Mouse (Mus musculus): ENCODE measurements at regions not wholly inside any gene's neighbourhood (a gene's known extent, or its start where the extent isn't known, plus 50 kb on each side); places are given as distances from the start of the nearest gene placed in this dataset.
"Not testable (repeated sequence)": the region's sequence is repeated elsewhere in the genome, so short reads cannot be mapped to it uniquely, and the experiment has no call there.

DNA sequence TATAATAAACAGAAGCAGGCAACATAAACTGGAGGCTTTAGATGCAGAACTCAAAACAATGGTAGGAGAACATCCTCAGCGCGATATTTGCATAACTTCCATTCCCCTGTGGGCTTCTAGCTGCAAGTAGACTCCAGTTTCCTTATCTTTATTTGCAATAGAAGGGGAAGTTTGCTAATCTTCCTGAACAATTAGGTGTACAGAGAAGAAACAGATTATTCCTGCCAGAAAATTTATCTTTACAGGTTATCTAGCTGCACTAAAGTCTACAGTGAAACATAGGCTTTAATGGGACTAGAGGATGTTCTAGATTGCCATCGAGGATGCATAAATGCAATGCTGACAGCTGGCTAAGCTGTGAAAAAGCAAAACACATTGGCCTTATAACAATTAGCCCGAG, 1544.0 kb downstream of the Efna5 start:
- no peak for DNase-seq (ENCODE audit: inconsistent ontology term)

- DNase-seq (ENCODE audit: inconsistent ontology term), result peak; percentile 45
These were observed 1555.7 kb downstream of the Efna5 start for GRCm38 (mm10) chr17:61325401-61325800.

DNA sequence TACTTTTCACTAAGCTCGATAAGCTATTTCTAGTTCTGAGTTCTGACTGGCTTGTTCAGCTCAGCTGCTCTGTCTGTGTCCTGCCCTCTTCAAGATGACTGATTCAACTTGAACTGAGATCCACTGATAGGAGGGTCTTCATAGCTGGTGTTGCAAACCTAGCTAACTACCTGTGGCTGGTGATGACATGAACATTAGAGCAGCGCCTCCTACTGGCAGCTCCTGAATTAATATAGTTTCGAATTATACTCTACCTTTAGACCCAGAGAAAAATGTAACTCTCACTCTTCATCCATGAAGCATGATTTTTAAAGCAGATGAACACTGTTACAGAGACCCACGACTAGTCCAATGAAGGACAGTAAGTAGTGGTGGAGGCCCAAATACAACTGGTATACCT, 1560.3 kb downstream of the Efna5 start:
- DNase-seq (ENCODE audit: inconsistent ontology term), result no peak

DNA sequence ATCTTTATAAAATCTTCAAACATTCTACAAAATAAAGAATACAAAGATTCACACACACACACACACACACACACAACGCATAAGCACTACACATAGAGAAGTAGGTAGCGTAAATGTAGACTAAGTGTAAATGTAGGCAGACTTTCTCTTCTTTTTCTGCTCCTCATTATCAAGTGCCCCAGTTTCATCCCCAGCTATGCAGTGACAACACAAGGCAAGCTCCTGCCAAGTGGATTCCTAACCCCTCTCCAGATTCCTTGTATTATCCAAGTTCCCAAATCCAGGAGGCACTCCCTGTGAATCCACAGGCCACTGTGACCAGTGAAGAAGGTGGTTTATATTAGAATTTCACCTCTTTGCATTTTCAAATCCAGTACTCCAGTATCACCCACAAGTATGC, 1567.7 kb downstream of the Efna5 start:
- peak; percentile 32 for DNase-seq (ENCODE audit: inconsistent ontology term)

- no peak for DNase-seq (ENCODE audit: inconsistent ontology term)
These were observed 1569.9 kb downstream of the Efna5 start for GRCm38 (mm10) chr17:61311189-61311588.

- DNase-seq (ENCODE audit: inconsistent ontology term), result no peak
These were observed 1577.5 kb downstream of the Efna5 start for GRCm38 (mm10) chr17:61303611-61304010.

- peak; percentile 88 for DNase-seq (ENCODE audit: inconsistent ontology term)
These were observed 1579.1 kb downstream of the Efna5 start for GRCm38 (mm10) chr17:61301984-61302383.

- peak; percentile 74 for DNase-seq (ENCODE audit: inconsistent ontology term)
These were observed 1579.9 kb downstream of the Efna5 start for GRCm38 (mm10) chr17:61301171-61301570.

DNA sequence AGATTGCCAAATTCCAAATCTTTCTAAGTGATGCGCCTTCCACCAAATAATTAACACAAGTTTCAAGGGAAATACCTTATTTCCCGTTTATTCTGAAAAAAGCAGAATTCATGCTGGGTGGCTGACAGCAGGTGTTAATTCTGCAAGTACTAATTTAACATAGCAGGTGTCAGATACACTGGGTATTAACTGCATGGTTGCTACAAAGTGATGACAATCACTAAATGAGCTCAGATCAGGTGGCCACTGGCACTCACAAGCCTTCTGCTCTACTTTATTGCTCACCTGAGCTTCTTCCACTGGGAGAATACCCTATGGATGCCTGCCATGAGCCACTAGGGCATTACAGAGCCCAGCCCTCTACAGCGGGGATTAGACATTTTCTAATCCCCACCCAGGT, 1590.0 kb downstream of the Efna5 start:
- DNase-seq (ENCODE audit: inconsistent ontology term), result no peak

DNA sequence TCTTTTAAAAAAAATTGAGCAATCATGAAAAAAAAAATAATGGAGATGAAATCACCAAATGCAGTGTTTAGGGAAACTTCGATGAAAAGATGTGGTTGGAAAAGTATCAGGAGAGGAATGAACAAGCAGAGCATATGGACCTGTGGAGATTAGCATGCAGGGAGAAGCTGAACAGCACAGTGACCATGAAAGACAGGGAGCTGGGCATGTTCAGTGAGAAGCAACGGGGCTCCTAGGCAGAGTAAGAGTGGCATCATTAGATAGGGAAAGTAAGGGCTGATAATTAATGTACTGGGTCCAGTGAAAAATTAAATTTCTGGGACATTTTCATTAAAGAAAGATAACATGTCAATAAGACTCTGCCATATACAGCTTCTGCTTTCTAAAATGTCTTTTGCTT, 1592.5 kb downstream of the Efna5 start:
- DNase-seq (ENCODE audit: inconsistent ontology term), result no peak

DNA sequence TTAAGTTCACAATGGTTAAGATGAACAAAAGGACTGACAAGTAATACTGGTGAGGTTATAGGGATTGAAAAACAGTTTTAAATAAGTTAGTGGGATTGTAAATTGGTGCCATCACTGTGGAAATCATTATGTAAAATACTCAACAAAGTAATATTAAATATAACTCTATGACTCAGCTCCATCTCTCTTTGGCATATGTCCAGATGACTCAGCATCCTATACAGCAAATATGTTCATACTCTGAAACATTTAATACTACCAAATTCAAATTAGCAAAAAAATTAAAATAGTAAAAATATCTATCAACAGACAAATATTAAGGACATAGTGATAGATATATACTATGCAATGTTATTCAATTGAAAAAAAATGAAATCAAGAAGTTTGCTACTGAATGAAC, 1607.5 kb downstream of the Efna5 start:
- no peak for DNase-seq (ENCODE audit: inconsistent ontology term)

- not testable (repeated sequence) for DNase-seq (ENCODE audit: inconsistent ontology term)
These were observed 1624.6 kb downstream of the Efna5 start for GRCm38 (mm10) chr17:61256526-61256925.

DNA sequence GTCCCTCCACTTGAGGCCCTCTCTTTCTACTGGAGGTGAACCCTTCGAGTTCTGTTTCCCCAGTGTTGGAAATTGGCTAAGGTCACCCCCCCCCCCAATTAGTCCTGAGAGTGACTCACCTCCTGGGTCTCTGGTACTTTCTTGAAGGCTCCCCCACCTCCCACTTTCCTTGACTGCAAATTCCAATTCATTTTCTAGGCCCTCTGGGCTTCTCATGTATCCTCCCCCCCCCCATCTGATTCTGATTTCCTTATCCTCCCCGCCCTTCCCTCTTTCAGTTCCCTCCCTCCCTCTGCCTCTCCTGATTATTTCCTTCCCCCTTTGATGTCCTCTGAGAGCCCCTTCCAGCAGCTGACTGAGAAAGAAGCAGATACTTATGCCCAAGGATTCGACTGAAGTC, 1632.7 kb downstream of the Efna5 start:
- no peak for DNase-seq (ENCODE audit: inconsistent ontology term)

- no peak for DNase-seq (ENCODE audit: inconsistent ontology term)
These were observed 1663.9 kb downstream of the Efna5 start for GRCm38 (mm10) chr17:61217198-61217722.

DNA sequence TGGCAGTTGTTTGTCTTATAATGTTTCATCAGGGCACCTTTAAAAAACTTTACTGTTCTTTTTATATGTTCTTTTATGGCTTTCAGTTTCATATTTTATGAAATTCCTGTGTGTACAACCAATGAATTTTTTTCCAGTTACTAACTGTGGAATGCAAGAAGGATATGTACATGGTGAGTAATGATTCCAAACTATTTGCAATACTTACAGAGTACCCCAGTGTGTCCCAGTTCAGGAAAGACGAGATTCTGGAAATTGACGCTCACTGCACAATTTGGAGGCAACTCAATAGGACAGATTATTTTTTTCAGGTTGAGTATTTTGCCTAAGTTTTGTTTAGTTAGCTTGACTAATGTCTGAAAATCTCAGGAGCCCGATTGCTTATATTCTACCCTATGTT, 1676.8 kb downstream of the Efna5 start:
- peak; percentile 55 for DNase-seq (ENCODE audit: inconsistent ontology term)

DNA sequence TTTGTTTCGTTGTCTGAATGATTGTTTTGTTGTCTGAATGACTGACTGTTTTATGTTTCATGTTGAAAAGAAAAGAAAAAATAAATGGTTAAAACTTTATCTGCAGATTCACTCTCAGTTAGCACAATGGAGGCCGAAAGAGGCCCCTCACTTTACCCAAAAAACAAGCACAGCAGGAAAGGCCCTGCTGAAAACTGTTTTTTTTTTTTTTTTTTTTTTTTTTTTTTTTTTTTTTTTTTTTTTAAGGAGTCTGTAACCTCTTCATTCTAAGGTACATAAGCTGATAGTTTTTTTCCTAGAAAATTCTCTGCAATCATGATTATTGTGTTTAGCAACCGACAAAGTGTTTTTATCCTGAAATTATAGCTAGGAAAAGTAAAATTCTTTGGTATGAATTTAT, 1693.2 kb downstream of the Efna5 start:
- DNase-seq (ENCODE audit: inconsistent ontology term), result not testable (repeated sequence)

- no peak for DNase-seq (ENCODE audit: inconsistent ontology term)
These were observed 1704.5 kb downstream of the Efna5 start for GRCm38 (mm10) chr17:61176586-61176985.

- DNase-seq (ENCODE audit: inconsistent ontology term), result peak; percentile 9
These were observed 1721.7 kb downstream of the Efna5 start for GRCm38 (mm10) chr17:61159437-61159836.

- no peak for DNase-seq (ENCODE audit: inconsistent ontology term)
These were observed 1744.1 kb downstream of the Efna5 start for GRCm38 (mm10) chr17:61137006-61137405.

DNA sequence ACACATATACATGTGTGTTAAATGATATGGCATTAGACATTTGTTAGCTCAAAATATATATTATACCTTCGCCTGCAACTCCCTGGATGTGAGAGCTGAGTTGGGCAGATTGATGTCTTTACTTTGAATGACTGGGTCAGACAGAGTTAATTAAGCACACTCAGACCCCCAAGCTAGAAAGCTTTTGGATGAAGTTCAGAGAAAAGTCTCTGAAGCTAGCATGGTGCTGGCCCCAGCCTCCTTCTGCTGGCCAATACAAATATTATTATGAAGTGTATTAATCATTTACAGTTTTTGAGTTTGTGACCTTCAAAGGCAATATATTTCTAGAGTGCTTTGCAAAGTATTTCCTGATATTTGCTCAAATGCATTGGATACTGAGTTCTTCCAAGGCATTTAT, 1753.3 kb downstream of the Efna5 start:
- DNase-seq (ENCODE audit: inconsistent ontology term), result no peak

GRCm38 (mm10) chr17:61106302-61106701, 1774.8 kb downstream of the Efna5 start:
- DNase-seq (ENCODE audit: inconsistent ontology term), result no peak

DNA sequence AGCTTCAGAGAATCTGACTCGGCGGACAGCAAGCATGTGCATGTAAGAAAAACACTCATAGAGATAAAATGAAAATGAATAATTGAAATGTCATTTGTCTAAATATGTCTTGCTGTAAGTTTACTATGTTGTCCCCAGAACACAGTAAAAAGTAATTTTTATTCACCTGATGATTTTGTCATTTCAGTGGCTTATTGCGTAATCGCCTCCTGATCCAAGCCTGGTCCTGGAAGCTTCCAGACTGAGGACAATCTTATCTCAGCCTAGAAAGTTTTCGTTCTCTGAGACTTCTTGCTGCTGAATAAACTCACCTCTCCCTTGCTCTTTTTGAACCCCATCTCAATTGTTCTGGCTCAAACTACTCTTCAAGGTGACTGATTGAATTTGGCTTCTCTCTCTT, 1820.7 kb downstream of the Efna5 start:
- DNase-seq (ENCODE audit: inconsistent ontology term), result no peak

- no peak for DNase-seq (ENCODE audit: inconsistent ontology term)
These were observed 1822.6 kb downstream of the Efna5 start for GRCm38 (mm10) chr17:61058471-61058870.

DNA sequence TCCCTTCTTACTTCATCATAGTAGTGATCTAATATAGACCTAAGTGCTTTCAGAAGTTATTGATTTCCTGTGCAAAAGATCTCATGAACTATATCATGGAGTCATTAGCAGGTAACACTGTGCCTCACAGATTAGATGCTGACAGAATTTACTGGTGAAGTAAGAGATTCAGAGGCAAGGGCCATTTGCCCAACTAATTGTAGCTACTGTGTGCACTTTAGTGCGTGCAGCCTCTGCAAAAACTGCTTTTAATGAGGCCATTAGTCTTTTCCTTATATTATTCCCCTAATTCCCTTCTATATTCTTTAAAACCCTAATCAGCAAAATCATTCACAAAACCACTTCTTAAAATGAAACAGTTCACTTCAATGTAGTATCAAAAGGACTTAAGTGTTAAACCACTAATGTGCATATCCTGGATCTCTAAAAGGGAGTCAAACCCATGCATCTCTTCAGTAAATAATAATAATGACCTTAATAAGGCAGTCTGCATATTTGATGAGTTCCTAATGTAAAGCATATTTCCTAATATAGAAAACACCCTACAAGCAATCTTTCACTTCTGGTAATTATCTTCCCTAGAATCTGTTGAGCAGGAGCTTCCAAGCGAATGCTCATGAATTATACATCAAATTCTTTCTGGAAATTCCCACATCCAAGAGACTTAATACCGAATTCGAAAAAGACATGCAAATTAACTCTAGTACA, 1847.4 kb downstream of the Efna5 start:
- DNase-seq (ENCODE audit: inconsistent ontology term), result no peak
